Mouse (Mus musculus) stomach, postnatal 0 days (tissue): ENCODE measurements around the gene Slc16a2.

Experiments used
- CTCF ChIP-seq: IDR thresholded peaks from 2 replicates; pipeline ENCODE4 v1.5.1; 2016; ENCODE audit warnings: antibody characterized with exemption, low read depth, mild to moderate bottlenecking, moderate library complexity
- EP300 ChIP-seq: optimal IDR thresholded peaks from 2 replicates; pipeline ENCODE3; 2016; ENCODE audit warnings: antibody characterized with exemption

- TF ChIP-seq CTCF (no peak), EP300 (no peak)
Observed at GRCm38 (mm10) chrX:103820307-103821194, 1.2 kb downstream of the Slc16a2 start.
